Mouse (Mus musculus) cerebral cortex, adult 2 months (tissue): ENCODE data around the gene Rffl.

ENCODE experiments used
- WGBS: fragments of 180-500 bp; shearing (Covaris S2); methylation state at CpG from one replicate; pipeline ENCODE4 v1.1.7; 2018; 5-methylcytosine and 5-hydroxymethylcytosine counted together

Rffl gene

GRCm38 (mm10) chr11:82845415-82846078, 25.5 kb downstream of the Rffl start:
- WGBS: 47% methylated on average over 16 of the region's 16 CpGs

GRCm38 (mm10) chr11:82844771-82845414, 26.1 kb downstream of the Rffl start:
- 76% methylated on average over 11 of the region's 11 CpGs for WGBS

- 30% methylated on average over 5 of the region's 5 CpGs for WGBS
These were observed 32.5 kb downstream of the Rffl start for GRCm38 (mm10) chr11:82838511-82838910.

GRCm38 (mm10) chr11:82837848-82838247, 33.2 kb downstream of the Rffl start:
- WGBS: 68% methylated on average over 7 of the region's 7 CpGs

GRCm38 (mm10) chr11:82837192-82837591, 33.8 kb downstream of the Rffl start:
- WGBS: 67% methylated on average over 7 of the region's 7 CpGs

GRCm38 (mm10) chr11:82835616-82836432, 35.2 kb downstream of the Rffl start:
- 71% methylated on average over 11 of the region's 11 CpGs for WGBS

GRCm38 (mm10) chr11:82834359-82834758, 36.7 kb downstream of the Rffl start:
- 83% methylated on average over 7 of the region's 7 CpGs for WGBS

GRCm38 (mm10) chr11:82833929-82834328, 37.1 kb downstream of the Rffl start:
- WGBS: 86% methylated on average over 8 of the region's 8 CpGs

GRCm38 (mm10) chr11:82832402-82832801, 38.6 kb downstream of the Rffl start:
- 84% methylated on average over 10 of the region's 10 CpGs for WGBS

- 14% methylated on average over 10 of the region's 10 CpGs for WGBS
These were observed 39.8 kb downstream of the Rffl start for GRCm38 (mm10) chr11:82831008-82831893.

GRCm38 (mm10) chr11:82820788-82821456, 50.1 kb downstream of the Rffl start:
- 90% methylated on average over 13 of the region's 13 CpGs for WGBS

- WGBS: 59% methylated on average over 4 of the region's 4 CpGs
These were observed 51.7 kb downstream of the Rffl start for GRCm38 (mm10) chr11:82819350-82819749.

- 68% methylated on average over 5 of the region's 5 CpGs for WGBS
These were observed 62.5 kb downstream of the Rffl start for GRCm38 (mm10) chr11:82808485-82808884.

- WGBS: 72% methylated on average over 3 of the region's 3 CpGs
These were observed 63.6 kb downstream of the Rffl start for GRCm38 (mm10) chr11:82807370-82807769.

- 72% methylated on average over 3 of the region's 3 CpGs for WGBS
These were observed 64.4 kb downstream of the Rffl start for GRCm38 (mm10) chr11:82806656-82807055.

GRCm38 (mm10) chr11:82783453-82783852, 87.6 kb downstream of the Rffl start:
- WGBS: 90% methylated on average over 11 of the region's 11 CpGs

- WGBS: 33% methylated on average over 6 of the region's 6 CpGs
These were observed 88.8 kb downstream of the Rffl start for GRCm38 (mm10) chr11:82782197-82782596.

GRCm38 (mm10) chr11:82780983-82781903, 89.8 kb downstream of the Rffl start, which contains the start of gene Lig3:
Gene Lig3 (plus strand): TSS chr11:82781108.
- WGBS: under 1% methylated on average over 89 of the region's 90 CpGs

GRCm38 (mm10) chr11:82780134-82780533, 90.9 kb downstream of the Rffl start:
- 51% methylated on average over 5 of the region's 5 CpGs for WGBS

- under 1% methylated on average over 28 of the region's 28 CpGs for WGBS
These were observed 106.5 kb downstream of the Rffl start for GRCm38 (mm10) chr11:82764438-82764924.
